Mouse (Mus musculus) thymus, adult 2 months (tissue): ENCODE measurements around the gene Gamt. TPM values are rescaled to one million over a fixed set of nuclear protein-coding genes. Genes with fewer than 3 reads are reported as not detected.
A peak's percentile ranks its signal among the peaks of the same experiment; 100 is the strongest.

Experiments
- DNase-seq: peaks from one replicate; pipeline ENCODE4 v3.0.0; 2021
- H3K27ac ChIP-seq: fragments of 200-500 bp; 2 replicates; pipeline ENCODE4 v1.5.1; 2012; ENCODE audit warnings: low read length, control low read depth; ENCODE audit not compliant: control insufficient read depth, insufficient read depth
- H3K27me3 ChIP-seq: fragments of 200-500 bp; 2 replicates; pipeline ENCODE4 v1.6.1; 2012; ENCODE audit warnings: mild to moderate bottlenecking, low read length, moderate library complexity, mixed read lengths; ENCODE audit not compliant: control insufficient read depth, insufficient read depth
- H3K36me3 ChIP-seq: fragments of 200-500 bp; 2 replicates; pipeline ENCODE4 v1.6.1; 2012; ENCODE audit warnings: mild to moderate bottlenecking, low read length, moderate library complexity; ENCODE audit not compliant: control insufficient read depth, insufficient read depth
- H3K4me1 ChIP-seq: fragments of 200-500 bp; replicated peaks from 2 replicates; pipeline ENCODE4 v1.6.1; 2012; ENCODE audit warnings: low read length; ENCODE audit not compliant: control insufficient read depth, insufficient read depth
- H3K4me3 ChIP-seq: fragments of 200-500 bp; 2 replicates; pipeline ENCODE4 v1.5.1; 2012; ENCODE audit warnings: mild to moderate bottlenecking, low read length, control low read depth, moderate library complexity; ENCODE audit not compliant: control insufficient read depth, insufficient read depth
- CTCF ChIP-seq: fragments of 200-500 bp; IDR thresholded peaks from 2 replicates; pipeline ENCODE4 v1.5.1; 2012; ENCODE audit warnings: mild to moderate bottlenecking, control low read depth, low read length, moderate library complexity, borderline replicate concordance; ENCODE audit not compliant: control insufficient read depth, poor library complexity, insufficient read depth; ENCODE audit errors: extremely low read depth
- POLR2A ChIP-seq: fragments of 200-500 bp; IDR thresholded peaks from 2 replicates; pipeline ENCODE4 v1.6.1; 2012; ENCODE audit warnings: mild to moderate bottlenecking, low read length, control low read depth, moderate library complexity; ENCODE audit not compliant: control insufficient read depth, poor library complexity, insufficient read depth; ENCODE audit errors: extremely low read depth
- WGBS: fragments of 180-500 bp; shearing (Covaris S2); methylation state at CpG from one replicate; pipeline ENCODE4 v1.1.7; 2018; 5-methylcytosine and 5-hydroxymethylcytosine counted together
- polyA plus RNA-seq: library from polyadenylated mRNA; depleted of rRNA; stranded (reverse); fragments of >200 nt; gene quantifications from 2 replicates; pipeline ENCODE4 v1.2.3, GENCODE M21; 2012

Gene Gamt
- polyA plus RNA-seq, 1 experiment = 6.0 TPM

GRCm38 (mm10) chr10:80245600-80245999 is 15.2 kb downstream of the Gamt start:
- 2% methylated on average over 4 of the region's 4 CpGs for WGBS
- Histone ChIP-seq H3K27ac (no peak overlapping the region), H3K4me1 (peaks cover 8% of the 10 kb centered on the region), H3K4me3 (no peak overlapping the region), H3K27me3 (no peaks in the 10 kb centered on the region), H3K36me3 (peaks cover 33% of the 10 kb centered on the region)
- DNase-seq = peak; percentile 80
- TF ChIP-seq POLR2A = no peak
- no peak for TF ChIP-seq CTCF

GRCm38 (mm10) chr10:80244791-80245399 is 15.9 kb downstream of the Gamt start:
- no peak for TF ChIP-seq CTCF
- TF ChIP-seq POLR2A = no peak
- no peak overlapping the region for H3K27ac ChIP-seq

GRCm38 (mm10) chr10:80242607-80243006 is 18.2 kb downstream of the Gamt start:
- Histone ChIP-seq H3K4me3 (no peak overlapping the region), H3K27me3 (no peaks in the 10 kb centered on the region), H3K27ac (no peak overlapping the region), H3K4me1 (no peaks in the 10 kb centered on the region), H3K36me3 (peaks cover 55% of the 10 kb centered on the region)
- TF ChIP-seq POLR2A = no peak
- TF ChIP-seq CTCF = no peak
- 94% methylated on average over 3 of the region's 3 CpGs for WGBS
- DNase-seq = no peak

More at GRCm38 (mm10) chr10:80244791-80245399, 15.9 kb downstream of the Gamt start:
- Histone ChIP-seq H3K4me3 (no peak overlapping the region), H3K27me3 (no peaks in the 10 kb centered on the region), H3K4me1 (peaks cover under 1% of the 10 kb centered on the region), H3K36me3 (peaks cover 40% of the 10 kb centered on the region)
- 46% methylated on average over 5 of the region's 5 CpGs for WGBS
- no peak for DNase-seq

GRCm38 (mm10) chr10:80242088-80242487 is 18.7 kb downstream of the Gamt start:
- Histone ChIP-seq H3K4me3 (no peak overlapping the region), H3K36me3 (peaks cover 58% of the 10 kb centered on the region), H3K27ac (no peak overlapping the region), H3K4me1 (no peaks in the 10 kb centered on the region), H3K27me3 (no peaks in the 10 kb centered on the region)
- DNase-seq = no peak
- TF ChIP-seq POLR2A = no peak
- TF ChIP-seq CTCF = no peak
- 95% methylated on average over 9 of the region's 9 CpGs for WGBS

GRCm38 (mm10) chr10:80239791-80240190 is 21.0 kb downstream of the Gamt start:
- Histone ChIP-seq H3K36me3 (peaks cover 77% of the 10 kb centered on the region), H3K4me3 (no peak overlapping the region)
- 94% methylated on average over 6 of the region's 6 CpGs for WGBS

GRCm38 (mm10) chr10:80238306-80238705 is 22.5 kb downstream of the Gamt start:
- H3K4me3 ChIP-seq = no peak overlapping the region
- H3K27ac ChIP-seq = no peak overlapping the region
- H3K36me3 ChIP-seq = peaks cover 84% of the 10 kb centered on the region
- DNase-seq = no peak
- H3K4me1 ChIP-seq = no peaks in the 10 kb centered on the region
- no peaks in the 10 kb centered on the region for H3K27me3 ChIP-seq
- no peak for TF ChIP-seq POLR2A
- TF ChIP-seq CTCF = no peak
- WGBS = 98% methylated on average over 3 of the region's 3 CpGs

More at GRCm38 (mm10) chr10:80239791-80240190, 21.0 kb downstream of the Gamt start:
- TF ChIP-seq CTCF = no peak
- TF ChIP-seq POLR2A = no peak
- DNase-seq = no peak
- H3K27ac ChIP-seq = no peak overlapping the region
- H3K4me1 ChIP-seq = no peaks in the 10 kb centered on the region
- no peaks in the 10 kb centered on the region for H3K27me3 ChIP-seq
